Mouse (Mus musculus) right cerebral cortex, adult 18-20 months (tissue): ENCODE data around the gene Hmg20a.

ENCODE experiments used
- DNase-seq: peaks from one replicate; pipeline ENCODE4 v3.0.0; 2022; ENCODE audit warnings: mixed read lengths

Hmg20a gene

DNA sequence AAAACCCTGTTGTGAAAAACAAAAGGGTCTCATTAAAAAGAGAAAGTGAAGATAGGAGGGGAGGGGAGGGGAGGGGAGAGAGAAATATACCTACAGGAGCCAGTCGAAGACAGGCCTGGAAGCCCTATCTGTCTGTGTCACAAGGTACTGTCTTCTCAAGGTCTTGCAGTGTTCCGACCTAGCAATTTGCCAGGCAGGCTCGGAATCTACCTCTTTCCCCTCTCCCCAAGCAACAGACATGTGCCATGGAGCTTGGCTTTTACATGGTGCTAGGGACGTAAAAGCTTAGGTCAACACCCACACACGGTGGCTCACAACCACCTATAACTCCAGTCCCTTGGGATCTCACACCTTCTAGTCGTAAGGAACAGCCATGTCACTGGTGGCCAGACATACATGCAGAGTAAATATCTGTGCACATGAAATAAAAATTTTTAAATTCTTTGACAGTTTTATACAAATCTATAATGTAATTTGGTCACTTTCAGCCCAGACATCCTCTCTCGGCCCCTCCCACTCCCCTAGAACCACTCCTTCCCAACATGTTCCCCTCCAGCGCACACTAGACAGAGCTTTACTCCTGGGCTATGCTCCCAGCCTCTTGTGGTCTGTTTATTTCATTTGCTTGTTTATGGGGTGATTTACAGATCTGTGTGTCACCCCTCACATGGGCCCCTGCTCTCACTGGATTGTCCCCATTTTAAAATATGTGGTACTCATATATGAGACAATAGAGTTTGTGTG, 81.1 kb downstream of the Hmg20a start:
- no peak for DNase-seq

- no peak for DNase-seq
Measured at GRCm38 (mm10) chr9:56500893-56501590, 82.6 kb downstream of the Hmg20a start.

DNA sequence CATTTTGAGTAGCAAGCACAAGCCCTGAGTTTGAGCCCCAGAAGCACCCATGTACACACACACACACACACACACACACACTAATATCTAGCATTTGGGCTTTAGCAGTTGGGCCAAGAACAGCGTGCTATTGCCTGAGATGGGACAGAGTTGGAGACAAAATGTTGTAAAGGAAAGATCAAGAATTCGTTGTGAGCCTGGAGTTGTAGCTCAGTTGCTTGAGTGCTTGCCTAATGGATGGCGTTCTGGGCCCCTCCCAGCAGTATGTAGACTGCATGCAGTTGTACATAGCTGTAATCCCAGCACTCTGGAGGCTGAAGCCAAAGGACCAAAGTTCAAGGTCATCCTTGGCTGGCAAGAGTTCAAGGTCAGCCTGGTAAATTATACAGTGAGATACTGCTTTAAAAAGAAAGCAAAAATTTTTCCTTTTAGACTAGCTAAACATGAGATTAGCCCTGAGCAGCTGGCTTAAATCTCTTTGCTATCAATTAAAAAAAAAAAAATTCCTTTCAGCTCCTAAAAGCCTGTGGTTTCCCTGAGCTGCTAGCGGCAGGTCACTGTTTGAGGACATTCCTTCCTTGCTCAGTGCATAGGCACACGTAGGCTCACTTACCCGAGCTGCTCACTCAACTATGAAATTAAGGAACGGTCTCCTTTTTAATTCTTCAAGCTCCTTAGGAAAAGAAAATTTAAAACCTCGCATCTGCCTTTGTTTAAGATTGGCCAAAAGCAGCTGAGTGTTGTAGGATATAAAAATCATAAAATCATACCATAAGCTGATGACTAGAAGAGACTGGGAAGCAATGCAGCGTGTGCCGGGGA, 83.5 kb downstream of the Hmg20a start:
- DNase-seq, result no peak

DNA sequence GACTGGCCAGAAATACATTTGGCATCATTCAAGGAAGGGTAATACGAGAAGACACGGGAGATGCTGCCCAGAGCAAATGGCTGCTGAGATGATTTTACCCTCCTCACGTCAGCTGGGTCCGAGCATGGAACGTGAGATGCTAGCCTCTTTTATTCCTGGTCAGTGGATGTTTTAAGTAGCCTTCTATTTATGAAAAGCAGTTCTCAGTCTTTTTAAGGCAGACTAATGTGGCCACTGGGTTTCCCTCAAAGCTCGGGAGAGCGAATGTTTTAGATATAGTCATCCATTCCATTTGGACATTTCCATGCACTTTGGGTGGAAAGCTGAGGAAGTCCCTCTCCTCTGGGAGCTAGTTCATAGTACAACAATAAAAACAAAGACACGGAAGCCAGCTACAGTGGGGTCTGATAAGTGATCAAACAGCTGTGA, 84.1 kb downstream of the Hmg20a start:
- no peak for DNase-seq

DNA sequence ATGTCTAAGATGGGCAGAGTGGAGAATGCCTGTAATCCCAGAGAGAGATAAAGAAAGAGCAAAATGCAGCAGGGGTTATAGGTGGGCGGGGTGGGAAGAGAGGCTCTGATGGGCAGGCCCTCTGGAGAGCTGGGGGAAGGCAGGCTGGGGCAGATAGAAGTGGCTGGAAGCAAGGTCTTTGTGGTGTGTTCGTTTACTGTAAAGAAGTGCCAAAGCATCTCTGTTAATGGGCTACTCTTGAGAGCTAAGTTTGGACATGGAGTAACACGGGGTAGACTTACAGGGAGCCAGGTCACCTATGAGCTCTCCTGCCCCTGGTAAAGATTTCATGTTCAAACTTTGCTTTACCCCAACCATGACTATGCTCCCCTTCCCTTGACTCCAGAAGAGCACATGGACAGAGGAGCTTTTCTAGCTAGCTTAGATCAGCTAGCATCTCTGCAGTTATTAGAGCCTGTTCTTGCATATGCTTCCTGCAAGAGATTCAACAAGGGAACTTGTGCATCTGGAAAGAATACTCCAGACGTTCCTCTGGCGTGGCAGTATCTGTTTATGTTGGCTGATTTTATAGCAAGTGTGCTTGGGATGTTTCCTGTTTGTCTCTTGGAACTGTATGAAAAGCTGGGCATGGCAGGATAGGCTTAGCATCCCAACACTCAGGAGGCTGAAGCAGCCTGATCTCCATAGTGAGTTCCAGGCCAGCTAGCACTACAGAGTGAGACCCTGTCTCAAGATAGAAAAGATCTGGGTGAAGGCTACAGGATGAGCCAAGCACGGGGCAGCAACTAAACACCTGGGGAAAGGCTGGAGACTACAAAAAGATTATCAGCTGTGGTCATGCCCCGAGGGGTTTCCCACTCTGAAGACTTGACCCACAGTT, 85.5 kb downstream of the Hmg20a start:
- DNase-seq, result no peak

- no peak for DNase-seq
Measured at GRCm38 (mm10) chr9:56504511-56504910, 86.1 kb downstream of the Hmg20a start.

GRCm38 (mm10) chr9:56505083-56505792, 86.8 kb downstream of the Hmg20a start:
- no peak for DNase-seq

GRCm38 (mm10) chr9:56505793-56506755, 87.7 kb downstream of the Hmg20a start:
- DNase-seq, result peak; percentile 94

DNA sequence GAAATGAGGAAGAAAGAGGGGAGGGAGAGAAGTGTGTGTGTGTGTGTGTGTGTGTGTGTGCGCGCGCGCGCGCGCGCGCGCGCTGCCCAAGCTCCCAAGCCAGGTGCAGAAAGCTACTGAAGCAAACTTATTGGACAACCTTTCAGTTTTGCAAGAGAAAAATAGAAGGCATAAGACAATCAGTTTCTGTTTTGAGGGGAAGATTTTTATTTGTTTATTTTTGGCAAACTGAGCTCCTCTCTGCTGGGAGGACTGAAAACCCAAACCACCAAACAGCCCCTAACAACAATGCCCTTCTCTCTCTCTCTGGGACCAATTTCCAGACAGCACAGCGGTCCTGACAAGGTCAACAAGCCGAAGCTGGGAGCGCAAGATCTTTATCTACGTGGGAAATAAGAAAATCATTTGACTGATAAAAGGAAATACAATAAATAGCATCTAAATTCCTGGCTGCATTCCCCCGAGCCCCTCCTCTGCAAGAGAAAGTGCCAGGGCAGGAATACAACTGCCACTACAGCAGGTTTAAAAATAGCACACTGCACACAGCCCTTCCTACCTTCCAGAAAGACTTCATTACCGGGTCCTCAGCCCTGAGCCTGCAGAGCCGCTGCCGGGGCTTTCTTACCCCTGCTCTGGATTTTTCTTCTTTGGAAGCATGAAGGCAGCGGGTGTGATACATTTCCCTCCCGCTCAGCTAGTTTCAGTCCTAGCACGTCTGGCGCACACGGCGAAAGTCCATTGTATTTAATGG, 88.7 kb downstream of the Hmg20a start:
- DNase-seq, result peak; percentile 33

DNA sequence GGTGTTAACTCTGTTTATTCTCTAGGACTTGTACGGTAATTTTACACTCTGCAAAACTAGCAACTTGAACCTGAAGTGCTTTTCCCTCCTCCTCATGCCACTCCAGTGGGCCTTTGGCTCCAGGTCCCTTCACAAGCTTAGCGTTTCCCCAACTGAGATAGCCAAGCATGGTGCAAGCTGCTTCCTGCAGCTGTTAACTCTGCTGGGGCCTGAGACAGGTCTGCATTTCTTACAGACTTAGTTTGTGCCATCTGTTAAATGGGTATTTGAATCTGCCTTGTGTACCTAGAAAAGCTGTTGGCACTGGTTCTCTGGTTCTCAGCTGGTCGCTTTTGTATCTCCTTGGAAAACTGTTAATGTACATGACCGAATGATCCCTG, 89.3 kb downstream of the Hmg20a start:
- DNase-seq, result no peak

GRCm38 (mm10) chr9:56508835-56509451, 90.5 kb downstream of the Hmg20a start:
- DNase-seq, result no peak

- no peak for DNase-seq
Measured at GRCm38 (mm10) chr9:56510281-56510680, 91.9 kb downstream of the Hmg20a start.

DNA sequence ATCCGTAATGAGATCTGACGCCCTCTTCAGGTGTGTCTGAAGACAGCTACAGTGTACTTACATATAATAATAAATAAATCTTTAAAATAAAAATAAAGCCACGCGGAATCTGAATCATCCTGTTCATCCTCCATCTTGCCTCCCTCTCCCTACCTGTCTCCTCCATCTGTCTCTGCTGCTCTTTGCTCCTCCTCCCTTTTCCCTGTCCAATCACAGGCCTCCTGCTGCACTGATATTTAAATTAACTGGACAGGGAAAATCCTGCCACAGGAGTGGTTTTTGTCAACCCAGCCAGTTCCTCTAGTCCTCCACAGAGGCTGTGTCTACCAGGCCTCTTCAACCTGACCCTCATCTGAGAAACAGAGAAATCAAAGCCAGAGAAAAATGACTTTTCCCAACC, 94.1 kb downstream of the Hmg20a start:
- no peak for DNase-seq

GRCm38 (mm10) chr9:56515110-56515509, 96.7 kb downstream of the Hmg20a start:
- no peak for DNase-seq

- no peak for DNase-seq
Measured at GRCm38 (mm10) chr9:56516219-56516618, 97.8 kb downstream of the Hmg20a start.

GRCm38 (mm10) chr9:56516692-56517263, 98.4 kb downstream of the Hmg20a start:
- DNase-seq, result no peak

DNA sequence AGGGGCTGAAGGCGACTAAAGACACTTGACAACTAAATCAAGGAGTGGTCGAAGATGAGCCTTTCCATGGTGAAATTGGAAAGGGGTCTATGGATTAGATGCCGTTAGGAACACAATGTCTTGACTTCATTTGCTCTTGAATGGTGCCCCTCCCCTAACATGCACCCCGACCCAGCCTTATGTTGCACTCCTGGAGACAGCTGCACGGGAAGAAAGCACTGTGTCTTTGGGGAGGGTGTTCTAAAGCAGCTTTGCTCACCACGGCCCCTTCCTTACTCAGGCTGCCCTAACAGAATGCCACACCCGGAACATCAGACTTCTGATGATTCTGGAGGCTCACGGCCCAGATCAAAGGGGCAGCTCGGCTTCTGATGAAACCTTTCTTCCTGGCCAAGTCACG, 103.9 kb downstream of the Hmg20a start:
- DNase-seq, result no peak

- DNase-seq, result no peak
Measured at GRCm38 (mm10) chr9:56527951-56528350, 109.5 kb downstream of the Hmg20a start.

GRCm38 (mm10) chr9:56531991-56532390, 113.6 kb downstream of the Hmg20a start:
- DNase-seq, result no peak
